Mouse (Mus musculus) gastrocnemius, postnatal 10 days (tissue): ENCODE measurements around the gene Rfx2. TPM values are rescaled to one million over a fixed set of nuclear protein-coding genes. Genes with fewer than 3 reads are reported as not detected.

Experiments used
- DNase-seq: peaks from one replicate; pipeline ENCODE4 v3.0.0; 2021; ENCODE audit warnings: mixed read lengths
- total RNA-seq, 2 experiments: library from RNA; stranded (reverse); gene quantifications; 2 replicates each; pipeline ENCODE4 v1.2.3; 2021

Rfx2 gene
- total RNA-seq, 2 experiments from 2014 or later: 2.6 to 5.5 TPM

- DNase-seq: no peak
Measured at GRCm38 (mm10) chr17:56832918-56833317, 2.1 kb upstream of the Rfx2 start.

GRCm38 (mm10) chr17:56831111-56831816, 451 bp upstream of the Rfx2 start:
- DNase-seq: peak; percentile 99

- DNase-seq: no peak
Measured at GRCm38 (mm10) chr17:56829795-56830194, 1.0 kb downstream of the Rfx2 start.

DNA sequence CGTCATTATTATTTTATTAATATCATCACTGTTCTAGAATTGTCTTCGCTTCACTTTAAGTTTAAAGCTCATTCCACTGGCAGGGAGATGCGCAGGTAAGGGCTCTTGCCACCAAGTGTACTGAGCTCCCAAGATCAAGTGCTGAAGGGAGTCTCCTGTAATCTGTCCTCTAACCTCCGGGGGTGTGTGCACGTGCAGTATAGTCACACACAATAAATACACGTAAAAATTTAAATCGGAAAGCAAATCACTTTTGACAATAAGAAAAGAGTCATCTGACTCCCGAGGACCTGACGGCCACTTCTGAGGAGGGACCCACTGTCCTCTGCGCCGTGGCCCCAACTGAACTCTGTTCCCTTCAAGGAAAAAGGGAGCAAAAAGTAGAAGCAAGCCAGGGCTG, 1.6 kb downstream of the Rfx2 start:
- DNase-seq: no peak

DNA sequence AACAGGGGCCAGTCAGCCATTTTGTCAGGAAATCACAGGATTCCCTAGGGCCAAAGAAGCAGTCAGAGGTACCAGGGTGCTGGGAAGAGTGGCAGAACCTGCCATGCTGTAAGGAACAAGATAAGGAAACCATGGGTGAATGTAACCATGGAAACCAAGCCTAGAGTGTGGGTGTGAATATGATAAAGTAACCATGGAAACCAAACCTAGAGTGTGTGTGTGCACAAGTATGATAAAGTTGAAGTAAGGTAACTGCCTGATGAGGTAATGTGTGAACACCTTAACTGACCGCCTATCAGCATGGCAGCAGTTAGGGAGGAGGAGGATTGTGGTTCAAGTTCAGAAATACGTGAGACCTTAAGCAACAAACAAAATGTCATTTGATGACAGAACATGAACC, 4.1 kb downstream of the Rfx2 start:
- DNase-seq: no peak

- DNase-seq: no peak
Measured at GRCm38 (mm10) chr17:56823352-56823751, 7.5 kb downstream of the Rfx2 start.

GRCm38 (mm10) chr17:56822380-56822779, 8.4 kb downstream of the Rfx2 start:
- DNase-seq: no peak

DNA sequence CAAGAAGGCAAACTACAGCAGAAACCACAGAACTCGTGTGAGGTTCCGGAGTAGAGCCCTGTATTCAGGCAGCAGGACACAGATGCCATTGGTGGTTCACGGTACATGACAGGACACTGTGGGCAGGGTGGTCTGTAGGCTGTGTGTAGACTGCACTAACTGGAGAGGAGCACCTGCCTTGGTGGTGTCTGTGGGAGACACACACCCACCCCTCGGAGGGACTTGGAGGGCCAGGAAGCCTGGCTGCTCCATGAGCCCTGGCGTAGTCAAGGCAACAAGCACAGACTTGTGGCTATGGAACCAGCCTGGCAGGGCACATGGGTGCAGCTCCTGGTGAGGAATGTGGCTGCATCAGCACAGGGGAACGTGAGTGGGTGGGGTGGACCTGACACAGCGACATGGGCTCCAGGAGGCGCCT, 11.1 kb downstream of the Rfx2 start:
- DNase-seq: no peak

GRCm38 (mm10) chr17:56819032-56819545, 11.7 kb downstream of the Rfx2 start:
- DNase-seq: no peak

DNA sequence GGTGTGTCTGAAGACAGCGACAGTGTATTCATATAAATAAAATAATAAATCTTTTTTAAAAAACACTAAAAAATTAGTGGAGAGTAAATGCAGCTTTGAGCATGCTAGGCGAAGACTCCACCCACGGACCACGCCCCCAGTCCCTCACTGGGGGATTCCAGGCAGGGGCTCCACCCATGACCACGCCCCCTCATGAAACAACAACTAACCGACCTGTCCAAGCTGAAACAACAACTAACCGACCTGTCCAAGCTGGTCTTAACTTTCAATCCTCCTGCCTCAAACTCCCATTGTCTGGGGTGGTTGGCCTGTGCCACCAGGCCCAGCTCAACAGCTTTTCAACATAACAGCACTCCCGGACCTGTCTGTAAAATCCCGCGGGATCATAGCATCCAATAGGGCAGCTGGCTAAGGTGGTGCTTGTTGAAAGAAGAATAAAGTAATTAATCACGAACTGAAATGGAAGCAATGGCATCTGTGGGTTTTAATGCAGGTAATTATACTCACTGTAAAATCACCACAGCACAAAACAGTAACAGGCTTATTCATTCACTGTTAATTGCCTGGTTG, 12.7 kb downstream of the Rfx2 start:
- DNase-seq: no peak

DNA sequence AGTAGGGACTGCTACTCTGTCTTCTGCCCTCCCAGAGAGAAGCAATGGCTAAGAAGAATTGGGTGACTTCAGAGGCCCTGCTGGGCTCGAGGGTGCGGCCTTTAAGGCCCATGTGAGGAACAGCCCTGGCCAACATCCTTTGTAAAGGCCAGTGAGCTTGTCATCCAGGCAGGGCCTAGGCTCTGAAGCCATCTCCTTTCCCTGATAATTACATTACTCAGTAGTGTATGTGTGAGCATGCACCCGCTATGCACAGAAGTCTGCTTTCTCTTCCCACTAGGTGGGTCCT, 15.8 kb downstream of the Rfx2 start:
- no peak for DNase-seq

GRCm38 (mm10) chr17:56814316-56815056, 16.3 kb downstream of the Rfx2 start:
- peak; percentile 83 for DNase-seq

DNA sequence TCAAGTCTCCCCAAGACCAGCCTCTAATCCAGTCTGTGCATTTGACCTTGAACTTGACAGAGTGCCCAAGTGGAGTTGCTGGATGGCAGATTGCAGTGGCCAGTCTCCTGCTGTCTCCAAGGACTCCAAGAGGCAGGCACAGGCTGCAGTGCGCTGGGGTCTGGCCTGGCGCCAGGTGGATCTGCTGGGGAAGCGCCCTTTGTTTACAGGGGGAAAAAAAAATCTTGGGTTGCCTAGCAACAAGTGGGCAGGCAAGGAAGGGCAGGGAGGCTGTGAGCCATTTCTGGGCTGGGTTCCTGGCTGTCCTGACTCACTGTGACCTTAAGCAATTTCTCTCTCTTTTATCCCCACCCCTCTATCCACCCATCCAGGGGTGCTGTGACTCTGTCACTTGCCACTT, 20.6 kb downstream of the Rfx2 start:
- DNase-seq: peak; percentile 92

GRCm38 (mm10) chr17:56808518-56808917, 22.3 kb downstream of the Rfx2 start:
- peak; percentile 75 for DNase-seq

DNA sequence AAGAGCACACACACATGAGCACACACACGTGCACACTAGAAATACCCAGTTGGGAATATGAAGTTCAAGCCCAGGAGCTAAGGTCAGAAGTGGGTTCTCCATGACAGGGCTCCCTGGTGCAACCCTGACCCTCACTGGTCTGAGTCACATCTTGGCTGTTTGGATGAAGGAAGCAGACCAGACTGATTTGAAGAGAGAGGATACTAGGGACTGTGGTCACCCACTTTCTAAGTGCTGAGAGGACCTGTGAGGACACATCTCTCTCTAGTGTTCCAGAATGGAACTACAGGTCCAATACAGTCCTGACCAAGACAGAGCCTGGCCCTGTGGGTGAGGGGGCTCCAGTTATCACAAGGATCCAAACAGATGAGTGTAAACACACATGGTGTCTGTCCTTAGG, 25.0 kb downstream of the Rfx2 start:
- no peak for DNase-seq

DNA sequence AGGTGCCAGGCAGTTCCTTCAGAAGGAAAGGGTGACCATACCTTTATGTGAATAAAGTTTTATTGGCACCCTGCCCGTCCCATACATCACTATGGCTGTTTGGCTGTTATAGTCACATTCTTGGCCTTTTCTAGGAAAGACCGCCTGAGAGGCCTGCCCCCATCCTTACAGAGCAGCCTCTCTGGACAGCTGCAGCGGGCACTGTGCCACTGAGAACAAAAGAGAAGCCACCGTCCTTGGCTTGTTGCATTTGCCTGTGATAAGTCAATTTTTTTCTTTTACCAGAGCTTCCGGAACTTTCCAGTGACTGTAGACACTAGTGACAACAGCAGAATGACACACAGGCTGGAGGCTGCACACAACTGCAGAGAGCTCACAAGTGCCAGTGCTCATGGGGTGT, 25.9 kb downstream of the Rfx2 start:
- no peak for DNase-seq

- DNase-seq: no peak
Measured at GRCm38 (mm10) chr17:56802065-56802464, 28.7 kb downstream of the Rfx2 start.

- DNase-seq: no peak
Measured at GRCm38 (mm10) chr17:56799276-56799675, 31.5 kb downstream of the Rfx2 start.

- no peak for DNase-seq
Measured at GRCm38 (mm10) chr17:56793614-56794319, 37.0 kb downstream of the Rfx2 start.

GRCm38 (mm10) chr17:56792588-56792987, 38.2 kb downstream of the Rfx2 start:
- DNase-seq: no peak

- DNase-seq: no peak
Measured at GRCm38 (mm10) chr17:56789286-56789685, 41.5 kb downstream of the Rfx2 start.

- no peak for DNase-seq
Measured at GRCm38 (mm10) chr17:56788886-56789285, 41.9 kb downstream of the Rfx2 start.
